Mouse (Mus musculus) intestine, embryonic 14.5 days (tissue): ENCODE measurements around the gene Olfr869. TPM values are rescaled to one million over a fixed set of nuclear protein-coding genes. Genes with fewer than 3 reads are reported as not detected.

ENCODE experiments used
- ATAC-seq: fragments of 200-750 bp; cut with Nextera tagmentation; replicated peaks from 2 replicates; pipeline ENCODE4 v1.8.0; 2017; ENCODE audit warnings: low read depth, moderate number of reproducible peaks, moderate TSS enrichment, moderate library complexity; ENCODE audit not compliant: low FRiP score, low TSS enrichment
- DNase-seq: peaks from one replicate; pipeline ENCODE4 v3.0.0-alpha.2; 2018; ENCODE audit warnings: low spot score
- H3K27ac ChIP-seq: fragments of 300-500 bp; sonication (generic); 2 replicates; pipeline ENCODE4 v1.5.1; 2014; ENCODE audit warnings: low read depth, mild to moderate bottlenecking, control low read depth
- H3K27me3 ChIP-seq: fragments of 300-500 bp; sonication (generic); replicated peaks from 2 replicates; pipeline ENCODE4 v1.6.1; 2014; ENCODE audit warnings: low read length, control low read depth; ENCODE audit not compliant: control insufficient read depth, insufficient read depth
- H3K36me3 ChIP-seq: fragments of 300-500 bp; sonication (generic); 2 replicates; pipeline ENCODE4 v1.6.1; 2014; ENCODE audit warnings: low read length, control low read depth; ENCODE audit not compliant: control insufficient read depth, insufficient read depth
- H3K4me1 ChIP-seq: fragments of 300-500 bp; sonication (generic); replicated peaks from 2 replicates; pipeline ENCODE4 v1.6.1; 2014; ENCODE audit warnings: low read length, control low read depth, mixed read lengths; ENCODE audit not compliant: control insufficient read depth, insufficient read depth
- H3K4me2 ChIP-seq: fragments of 300-500 bp; sonication (generic); 2 replicates; pipeline ENCODE4 v1.6.1; 2014; ENCODE audit warnings: low read length
- H3K4me3 ChIP-seq: fragments of 300-500 bp; sonication (generic); 2 replicates; pipeline ENCODE4 v1.5.1; 2014; ENCODE audit warnings: low read depth, low read length, control low read depth, mixed read lengths
- H3K9ac ChIP-seq: fragments of 300-500 bp; sonication (generic); 2 replicates; pipeline ENCODE4 v1.6.1; 2014; ENCODE audit warnings: mild to moderate bottlenecking, low read length
- H3K9me3 ChIP-seq: fragments of 300-500 bp; sonication (generic); 2 replicates; pipeline ENCODE4 v1.6.1; 2016; ENCODE audit warnings: low read length, control low read depth; ENCODE audit not compliant: control insufficient read depth
- WGBS: fragments of 180-500 bp; shearing (Covaris S2); extraction: QIAGEN DNeasy Blood & Tissue Kit; methylation state at CpG from one replicate; pipeline ENCODE4 v1.1.7; 2014; 5-methylcytosine and 5-hydroxymethylcytosine counted together
- polyA plus RNA-seq: library from polyadenylated mRNA; unstranded; fragments of >200 nt; fragmentation: Nextera tagmentation; extraction: Ambion mirVana; gene quantifications from 2 replicates; pipeline ENCODE4 v1.2.1, GENCODE M21; 2014

Gene Olfr869
- polyA plus RNA-seq: not detected in 2 replicates

DNA sequence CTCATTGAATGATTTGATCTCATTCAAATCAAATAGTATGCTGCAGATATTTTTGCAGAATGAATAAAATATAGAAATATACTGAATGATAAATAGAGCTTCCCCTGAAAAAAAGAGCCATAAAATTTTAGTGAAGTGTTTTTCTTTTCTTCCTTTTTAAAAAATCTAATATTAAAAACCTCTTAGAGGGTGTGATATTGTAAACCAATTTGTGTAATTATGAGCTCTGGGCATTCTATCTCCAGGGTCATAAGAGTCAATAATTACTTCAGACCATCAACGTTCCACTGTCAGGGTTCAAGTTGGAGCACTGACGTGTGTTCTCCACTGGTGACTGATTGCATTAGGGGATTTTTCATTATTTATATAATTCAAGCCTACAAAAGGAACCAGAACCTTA lies at the start of gene Olfr869:
Olfr869 (plus strand) TSS at position 301 of the 400 bp plus-strand sequence.
- 74% methylated on average over 2 of the region's 2 CpGs for WGBS
- no peak within 1 kb of the TSS for H3K4me3 ChIP-seq
- H3K36me3 ChIP-seq: no peaks in the 10 kb centered on the region
- no peaks in the 10 kb centered on the region for H3K4me1 ChIP-seq
- H3K9ac ChIP-seq: no peak within 1 kb of the TSS
- no peaks in the 10 kb centered on the region for H3K9me3 ChIP-seq
- no peak for DNase-seq
- H3K27me3 ChIP-seq: no peaks in the 10 kb centered on the region
- no peak within 1 kb of the TSS for H3K27ac ChIP-seq
- no peak within 1 kb of the TSS for H3K4me2 ChIP-seq
- ATAC-seq: no peak

DNA sequence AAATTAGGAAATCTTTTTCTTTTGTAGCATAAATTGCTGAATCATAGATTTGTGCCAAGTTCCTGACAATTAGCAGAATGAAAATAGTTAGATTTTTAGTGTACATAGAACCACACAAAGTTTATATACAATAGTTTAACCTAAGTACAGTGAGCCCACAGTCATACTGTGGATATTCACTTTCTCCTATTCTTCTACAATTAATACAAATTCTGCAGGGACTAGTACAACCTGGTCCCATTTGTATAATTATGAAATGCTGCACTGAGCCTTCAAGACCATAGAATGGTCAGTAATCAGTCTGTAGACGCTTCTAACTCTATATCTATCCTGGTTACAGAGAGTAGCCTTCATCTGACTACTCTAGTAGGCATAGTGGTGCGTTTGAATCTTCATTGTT lies 30.5 kb upstream of the Olfr869 start, which contains the start of gene Olfr868:
Olfr868 (plus strand) TSS at position 301 of the 400 bp plus-strand sequence.
- Histone ChIP-seq H3K27ac (no peak within 1 kb of the TSS), H3K27me3 (no peaks in the 10 kb centered on the region), H3K9ac (no peak within 1 kb of the TSS), H3K4me2 (no peak within 1 kb of the TSS), H3K9me3 (peaks cover 4% of the 10 kb centered on the region; the same call in 1 of the 2 replicates), H3K4me1 (no peaks in the 10 kb centered on the region), H3K4me3 (no peak within 1 kb of the TSS), H3K36me3 (no peaks in the 10 kb centered on the region)
- DNase-seq (no peak), ATAC-seq (no peak)
- 44% methylated on average over 2 of the region's 2 CpGs for whole genome bisulfite sequencing

DNA sequence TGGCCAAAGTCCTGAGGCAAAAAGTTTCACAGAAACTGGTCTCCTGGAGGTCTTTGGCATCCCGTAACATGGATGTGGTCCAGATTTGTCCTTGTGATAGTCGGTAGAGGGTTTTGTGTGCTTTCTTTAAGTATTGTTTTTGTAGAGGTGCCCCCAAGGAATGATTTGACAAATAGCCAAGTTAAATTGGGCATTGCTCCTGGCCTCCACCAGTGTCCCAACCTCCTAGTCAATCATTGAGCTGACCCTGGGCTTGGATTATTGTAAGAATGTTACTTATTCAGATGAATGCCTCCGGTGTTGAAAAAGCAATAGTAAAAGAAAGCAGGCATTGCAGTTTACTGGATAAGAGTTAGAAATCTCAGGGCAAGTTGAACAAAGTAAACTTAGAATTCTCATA lies 20.9 kb downstream of the Olfr869 start:
- Histone ChIP-seq H3K27ac (no peak overlapping the region), H3K36me3 (no peaks in the 10 kb centered on the region), H3K9ac (no peak overlapping the region), H3K9me3 (no peaks in the 10 kb centered on the region), H3K4me1 (no peaks in the 10 kb centered on the region), H3K27me3 (no peaks in the 10 kb centered on the region), H3K4me2 (no peak overlapping the region), H3K4me3 (no peak overlapping the region)
- DNase-seq: no peak
- WGBS: 91% methylated on average over 3 of the region's 3 CpGs
- ATAC-seq: no peak

DNA sequence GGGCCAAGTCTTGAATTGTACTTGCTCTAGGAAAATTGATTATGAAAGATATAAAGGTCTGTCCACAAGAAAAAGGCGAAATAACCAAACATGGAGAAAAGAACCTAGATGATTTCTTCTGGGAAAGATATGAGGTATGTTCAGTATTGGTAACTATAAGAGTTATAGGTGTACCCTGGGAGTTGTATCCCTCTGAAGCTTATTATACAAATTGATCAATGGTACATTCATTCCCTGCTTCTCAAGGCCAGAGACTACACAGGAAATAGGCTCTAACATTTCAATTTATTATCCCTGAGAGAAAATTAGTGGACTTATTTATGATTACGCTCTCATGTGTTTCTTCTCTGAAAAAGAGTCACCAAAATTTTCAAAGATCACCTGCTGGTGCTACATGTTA lies 45.1 kb downstream of the Olfr869 start, which contains the start of gene Olfr870:
Olfr870 (minus strand) TSS at position 101 of the 400 bp plus-strand sequence.
- no peak for DNase-seq
- H3K4me1 ChIP-seq: no peaks in the 10 kb centered on the region
- no peak within 1 kb of the TSS for H3K9ac ChIP-seq
- no peak within 1 kb of the TSS for H3K4me3 ChIP-seq
- ATAC-seq: no peak
- 74% methylated on average over 2 of the region's 2 CpGs for WGBS
- H3K27ac ChIP-seq: no peak within 1 kb of the TSS
- H3K36me3 ChIP-seq: no peaks in the 10 kb centered on the region
- H3K27me3 ChIP-seq: no peaks in the 10 kb centered on the region
- no peak within 1 kb of the TSS for H3K4me2 ChIP-seq
- no peaks in the 10 kb centered on the region for H3K9me3 ChIP-seq

DNA sequence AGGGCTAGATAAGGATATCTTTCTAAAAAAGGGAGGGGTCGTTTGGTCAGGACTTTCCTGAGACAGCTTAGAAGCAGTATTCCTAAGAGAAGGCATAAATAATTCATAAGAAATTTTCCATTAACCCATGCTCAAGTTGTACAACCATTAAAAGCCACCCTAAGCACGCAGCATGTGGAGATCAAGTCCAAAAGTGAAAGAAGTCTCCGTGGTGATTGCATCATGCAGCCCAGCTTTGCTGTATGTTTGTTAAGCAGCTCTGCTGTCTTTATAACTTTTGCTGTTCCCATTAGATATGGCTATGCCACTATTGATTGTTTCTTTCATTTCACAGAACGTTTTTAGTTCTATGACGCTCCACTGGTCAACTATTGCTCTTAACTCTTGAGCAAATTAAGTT lies 50.7 kb downstream of the Olfr869 start:
- no peak overlapping the region for H3K27ac ChIP-seq
- H3K27me3 ChIP-seq: no peaks in the 10 kb centered on the region
- no peaks in the 10 kb centered on the region for H3K36me3 ChIP-seq
- H3K4me1 ChIP-seq: no peaks in the 10 kb centered on the region
- ATAC-seq (no peak), DNase-seq (no peak)
- no peak overlapping the region for H3K4me2 ChIP-seq
- WGBS: 70% methylated on average over 5 of the region's 5 CpGs
- no peak overlapping the region for H3K9ac ChIP-seq
- H3K9me3 ChIP-seq: no peaks in the 10 kb centered on the region
- H3K4me3 ChIP-seq: no peak overlapping the region

Other genes with a start within 250 kb of the Olfr869 start
- not detected in 2 replicates for gene Olfr862, start 241.0 kb upstream of the Olfr869 start, polyA plus RNA-seq
- gene Olfr77, start 212.1 kb upstream of the Olfr869 start, polyA plus RNA-seq: 0.32 and 0.34 TPM in 2 replicates
- not detected in 2 replicates for gene Olfr866, start 101.0 kb upstream of the Olfr869 start, polyA plus RNA-seq
- gene Olfr867, start 71.4 kb upstream of the Olfr869 start, polyA plus RNA-seq: not detected in 2 replicates
- gene Olfr868, start 30.4 kb upstream of the Olfr869 start, polyA plus RNA-seq: not detected in 2 replicates
- not detected in 2 replicates for gene Olfr870, start 45.0 kb downstream of the Olfr869 start, polyA plus RNA-seq
- gene Olfr871, start 83.2 kb downstream of the Olfr869 start, polyA plus RNA-seq: not detected in 2 replicates
- gene Olfr872, start 108.1 kb downstream of the Olfr869 start, polyA plus RNA-seq: not detected in 2 replicates
- gene Olfr39, start 153.3 kb downstream of the Olfr869 start, polyA plus RNA-seq: not detected in 2 replicates
- gene Olfr873, start 169.5 kb downstream of the Olfr869 start, polyA plus RNA-seq: not detected in 2 replicates
- 0.08 and 0.11 TPM in 2 replicates for gene Olfr18, start 207.1 kb downstream of the Olfr869 start, polyA plus RNA-seq